Mouse (Mus musculus) NIH3T3 (cell line): Measurements from ENCODE around the gene Hivep2.
A peak's percentile ranks its signal among the peaks of the same experiment; 100 is the strongest.

ENCODE experiments used
- DNase-seq: peaks from one replicate; pipeline ENCODE4 v3.0.0-alpha.2; 2012; ENCODE audit warnings: low read depth

Hivep2 gene

DNA sequence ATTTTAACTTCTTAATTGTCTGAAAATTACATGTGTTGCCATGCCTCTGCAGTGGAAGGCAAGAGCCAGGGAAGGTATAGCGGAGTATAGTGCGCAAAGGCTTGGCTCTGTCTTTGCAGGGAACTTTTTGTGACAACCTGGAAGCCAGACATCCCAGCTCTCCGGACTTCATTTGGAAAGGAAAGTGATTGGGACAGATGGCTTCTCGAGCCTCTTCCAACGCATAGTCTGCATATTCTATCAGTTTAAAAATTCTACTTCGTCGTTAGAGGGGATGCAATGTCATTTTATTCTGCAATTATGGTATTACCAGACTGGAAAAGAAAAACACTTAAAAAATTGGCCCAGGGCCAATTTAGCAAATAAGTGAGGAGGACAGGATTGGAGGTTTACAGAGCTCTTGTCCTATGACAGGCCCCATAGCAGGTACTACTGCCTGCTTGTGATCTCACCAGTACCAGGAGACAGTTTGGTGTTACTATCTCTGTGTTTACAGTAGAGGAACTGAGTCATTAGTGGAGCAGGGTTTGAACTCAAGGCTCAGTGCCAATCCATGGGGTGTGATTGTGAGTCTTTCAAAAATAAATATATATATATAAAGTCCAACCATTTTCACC is 7.8 kb downstream of the Hivep2 start:
- peak; percentile 37 for DNase-seq

GRCm38 (mm10) chr10:13974472-13974871 is 8.6 kb downstream of the Hivep2 start:
- no peak for DNase-seq

GRCm38 (mm10) chr10:13975861-13976260 is 10.0 kb downstream of the Hivep2 start:
- DNase-seq: no peak

GRCm38 (mm10) chr10:13976267-13976666 is 10.4 kb downstream of the Hivep2 start:
- DNase-seq: peak; percentile 40

GRCm38 (mm10) chr10:13982271-13982670 is 16.4 kb downstream of the Hivep2 start:
- DNase-seq: no peak

GRCm38 (mm10) chr10:13982769-13983381 is 17.0 kb downstream of the Hivep2 start:
- peak; percentile 31 for DNase-seq

DNA sequence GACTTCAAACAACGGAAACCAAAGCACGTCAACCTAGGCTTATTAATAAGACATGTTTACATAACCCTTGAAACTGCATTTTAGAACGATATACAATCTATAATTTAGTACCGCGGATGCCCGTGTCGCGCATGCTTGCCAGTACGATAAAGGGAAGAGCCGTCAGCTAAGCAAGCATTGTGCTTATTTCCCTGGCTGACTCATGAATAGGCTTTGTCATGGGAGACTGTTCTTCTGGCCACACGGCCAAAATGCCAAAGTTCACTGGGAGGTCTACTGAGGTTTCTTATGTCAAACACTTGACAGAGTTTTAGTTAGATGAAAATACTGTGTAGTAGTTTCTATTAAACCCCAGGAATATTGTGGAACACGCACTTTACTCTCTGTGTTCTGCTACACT is 17.8 kb downstream of the Hivep2 start:
- peak; percentile 42 for DNase-seq

- no peak for DNase-seq
Measured at GRCm38 (mm10) chr10:13984233-13984632, 18.4 kb downstream of the Hivep2 start.

DNA sequence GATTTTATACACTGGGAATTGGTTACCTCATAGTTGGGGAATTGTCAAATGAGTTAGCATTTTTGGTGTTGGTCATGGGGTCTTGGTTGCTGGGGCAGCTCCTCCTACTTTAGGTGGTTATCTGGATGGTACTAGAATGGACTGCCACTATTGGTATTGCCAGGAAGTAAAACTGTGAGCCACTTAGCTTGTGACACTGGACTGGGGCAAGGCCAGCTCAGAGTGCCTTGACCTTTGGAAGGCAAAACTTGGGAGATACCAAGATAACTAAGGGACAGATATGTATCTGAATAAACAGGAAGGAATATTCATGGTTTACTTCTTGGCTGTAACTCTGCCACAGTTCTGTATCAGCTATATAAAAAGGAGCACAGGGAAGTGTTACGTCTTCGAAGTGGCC is 20.7 kb downstream of the Hivep2 start:
- DNase-seq: no peak

- DNase-seq: no peak
Measured at GRCm38 (mm10) chr10:13987336-13987735, 21.5 kb downstream of the Hivep2 start.

DNA sequence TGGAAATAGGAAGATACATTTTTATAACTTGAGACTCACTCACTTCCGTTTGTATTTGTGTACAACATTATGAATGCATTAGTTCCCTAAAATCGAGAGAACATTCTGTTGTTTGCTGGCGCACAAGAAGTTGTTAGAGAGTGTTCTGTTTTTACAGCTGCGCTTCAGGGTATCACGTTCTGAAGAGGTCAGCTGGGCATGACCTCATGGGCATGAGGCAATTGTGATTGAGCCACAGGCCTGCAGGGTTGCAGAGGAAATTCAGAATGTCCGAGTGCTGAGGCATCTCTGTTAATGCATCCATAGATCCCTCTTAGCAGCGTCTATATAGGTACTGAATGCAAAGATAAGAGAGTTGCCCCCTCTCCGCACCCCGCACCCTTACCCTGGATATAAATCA is 22.4 kb downstream of the Hivep2 start:
- no peak for DNase-seq

DNA sequence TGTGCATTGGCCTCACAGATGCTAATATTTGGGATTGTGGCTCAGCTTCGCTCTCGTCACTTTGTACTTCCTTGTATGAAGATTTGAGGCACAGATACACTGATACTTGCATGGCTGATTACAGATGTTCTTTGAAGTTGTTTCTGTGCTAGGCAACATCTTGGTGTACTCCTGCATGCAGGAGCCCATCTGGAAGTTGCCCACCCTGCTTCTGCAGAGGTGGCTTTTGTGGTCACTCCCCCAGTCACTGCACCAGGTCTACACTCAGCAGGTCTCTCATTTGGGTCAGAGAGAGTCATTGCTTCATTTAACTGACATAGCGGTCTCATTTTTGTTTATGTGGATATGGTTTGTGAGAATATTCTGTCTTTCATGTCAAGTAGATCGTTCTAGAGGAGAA is 22.9 kb downstream of the Hivep2 start:
- DNase-seq: no peak

DNA sequence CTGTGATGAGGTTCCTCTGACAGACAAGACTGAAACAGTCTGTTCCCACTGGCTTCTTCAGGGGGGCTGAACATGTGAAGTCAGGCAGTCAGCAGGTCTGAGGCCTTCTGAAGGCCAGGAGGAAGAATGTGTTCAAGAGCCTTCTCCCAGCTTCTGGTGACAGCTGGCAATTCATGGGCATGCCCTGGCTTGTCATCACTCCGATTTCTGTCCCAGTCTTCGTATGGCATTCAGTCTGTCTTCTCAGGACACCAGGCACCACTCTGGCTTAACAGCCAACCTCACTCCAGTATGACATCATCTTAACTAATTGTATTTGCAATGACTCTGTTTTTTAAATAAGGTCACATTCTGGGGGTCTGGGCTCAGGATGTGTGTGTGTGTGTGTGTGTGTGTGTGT is 25.0 kb downstream of the Hivep2 start:
- DNase-seq: no peak

DNA sequence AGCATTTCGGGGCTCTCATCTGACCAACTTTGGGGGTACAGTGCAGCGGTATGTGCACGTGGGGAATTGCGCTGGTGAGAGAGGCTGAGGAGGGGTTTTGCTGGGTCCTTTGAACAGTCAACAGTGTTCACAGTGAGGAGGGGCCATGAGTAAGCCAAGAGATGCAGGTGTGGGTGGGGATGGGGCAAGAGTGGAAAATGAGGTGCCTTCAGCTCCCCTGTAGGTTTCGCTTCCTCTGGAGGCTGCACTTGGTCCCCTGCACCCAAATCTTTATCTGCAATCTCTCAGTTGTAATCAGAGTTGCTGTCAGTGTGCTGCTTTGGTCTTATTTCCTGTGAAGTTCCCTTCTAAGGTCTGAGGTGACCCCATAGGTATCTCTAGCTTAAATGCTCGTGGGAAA is 27.5 kb downstream of the Hivep2 start:
- DNase-seq: no peak

DNA sequence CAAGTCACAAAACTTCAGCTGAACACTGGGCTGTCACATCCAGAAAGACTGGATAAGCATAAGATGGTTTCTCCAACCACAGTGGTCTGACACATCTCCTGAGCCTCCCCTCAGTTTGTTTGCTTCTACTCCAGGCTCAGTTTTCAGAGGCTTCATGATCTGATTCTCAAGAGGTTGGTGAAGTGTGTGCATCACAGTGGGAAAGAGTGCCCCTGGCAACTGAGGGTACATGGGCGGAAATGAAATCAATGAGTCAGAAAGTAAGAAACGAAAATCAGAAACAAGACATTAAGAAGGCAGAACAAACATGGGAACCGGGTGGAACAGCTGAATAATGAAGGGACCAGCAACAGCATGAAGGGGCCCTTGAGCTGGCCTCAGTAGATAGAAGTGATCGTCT is 31.5 kb downstream of the Hivep2 start:
- no peak for DNase-seq

DNA sequence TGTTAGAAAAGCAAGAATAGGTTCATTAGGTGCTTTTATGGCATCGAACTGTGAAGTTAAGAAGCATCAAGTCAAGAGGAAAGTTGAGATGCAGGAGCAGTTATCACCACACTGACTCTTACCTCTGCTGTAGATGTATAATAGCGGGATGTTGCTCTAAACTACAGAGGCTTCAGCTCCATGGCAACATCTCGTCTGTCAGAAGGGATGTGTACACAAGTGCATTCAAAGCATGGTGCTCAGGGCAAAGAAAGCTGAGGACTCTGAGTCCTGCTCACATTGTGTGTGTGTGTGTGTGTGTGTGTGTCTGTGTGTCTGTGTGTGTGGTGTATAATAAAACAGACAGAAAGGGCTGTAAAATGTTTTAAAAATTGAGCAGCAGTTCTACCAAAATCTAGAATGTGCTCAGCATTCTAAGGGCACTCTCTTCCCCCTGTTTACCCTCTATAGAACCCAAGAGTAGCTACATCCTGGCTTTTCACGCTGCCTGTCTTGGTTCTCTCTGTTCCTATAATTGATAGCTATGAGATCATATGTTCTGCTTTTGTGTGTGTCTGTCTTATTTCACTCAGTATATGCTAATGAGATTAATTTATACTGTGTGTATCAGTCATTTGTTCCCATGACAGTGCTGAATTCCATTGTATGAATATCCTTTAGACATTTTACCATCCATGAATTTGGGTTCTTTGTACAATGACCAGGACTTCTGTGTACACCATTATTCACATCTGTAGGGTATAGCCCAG is 39.1 kb downstream of the Hivep2 start:
- DNase-seq: no peak

DNA sequence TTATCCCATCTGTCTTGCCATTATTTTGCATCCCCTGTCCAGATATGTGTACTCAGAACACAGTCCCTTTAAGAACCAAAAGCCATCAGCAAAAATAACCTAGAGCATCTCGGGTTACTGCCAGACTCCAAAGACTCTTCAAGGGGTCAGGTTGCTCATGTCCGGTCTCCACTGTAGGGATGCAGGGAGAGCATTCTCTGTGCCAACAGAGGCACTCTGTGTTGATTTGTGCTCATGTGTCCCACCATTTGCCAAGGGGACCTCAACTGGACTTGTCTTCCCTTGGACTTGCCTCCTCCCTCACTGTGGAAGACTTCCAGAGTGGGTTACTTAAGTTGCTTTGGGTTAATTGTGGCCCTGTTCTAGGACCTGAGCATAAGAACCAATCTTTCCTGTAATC is 43.8 kb downstream of the Hivep2 start:
- DNase-seq: no peak

GRCm38 (mm10) chr10:14016287-14016970 is 50.6 kb downstream of the Hivep2 start:
- DNase-seq: no peak

GRCm38 (mm10) chr10:14017338-14017737 is 51.5 kb downstream of the Hivep2 start:
- no peak for DNase-seq

DNA sequence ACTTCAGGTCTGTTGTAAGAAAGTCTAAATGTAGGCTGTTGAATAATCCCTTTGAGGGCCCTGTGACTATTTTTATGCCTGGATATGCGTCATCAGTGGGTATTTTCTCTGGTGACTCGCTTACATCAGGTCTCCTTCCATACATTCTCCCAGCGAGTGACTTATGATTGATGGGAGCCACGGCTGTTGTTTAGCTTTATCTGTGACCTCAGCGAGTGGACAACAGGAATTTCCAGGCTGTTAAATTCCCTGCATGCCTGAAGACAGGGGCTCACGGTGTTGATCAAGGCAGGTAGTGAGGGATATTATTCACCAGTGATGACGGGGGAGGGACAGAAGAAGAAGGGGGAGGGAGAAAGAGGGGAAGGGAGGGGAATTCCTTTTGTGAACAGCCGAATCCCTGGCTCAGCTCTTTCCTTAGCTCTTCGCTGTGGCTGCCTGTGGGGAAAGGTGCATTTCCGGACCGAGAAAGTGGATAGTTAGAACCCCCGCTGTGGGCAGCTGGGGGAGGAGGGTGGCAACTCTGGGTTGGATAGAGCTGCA is 52.0 kb downstream of the Hivep2 start:
- DNase-seq: peak; percentile 88

DNA sequence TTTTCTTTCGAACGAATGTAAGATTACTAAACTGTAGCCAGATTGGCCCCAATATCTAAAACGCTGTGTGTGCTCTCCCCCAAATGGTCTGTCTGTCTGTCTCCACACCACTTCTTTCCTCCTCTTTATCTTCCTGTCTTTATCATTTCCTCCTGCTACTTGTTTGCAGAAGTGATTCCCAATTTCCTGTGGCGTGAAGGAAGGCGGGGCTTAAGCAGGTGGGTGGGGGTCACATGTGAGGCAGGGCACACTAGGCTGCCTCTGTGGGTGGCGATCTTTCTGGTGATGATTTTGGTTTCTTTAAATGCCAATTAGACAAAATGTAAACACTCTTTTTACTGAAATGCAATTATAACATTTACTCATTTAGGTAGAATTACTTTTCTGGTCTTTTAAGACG is 52.8 kb downstream of the Hivep2 start:
- DNase-seq: no peak

DNA sequence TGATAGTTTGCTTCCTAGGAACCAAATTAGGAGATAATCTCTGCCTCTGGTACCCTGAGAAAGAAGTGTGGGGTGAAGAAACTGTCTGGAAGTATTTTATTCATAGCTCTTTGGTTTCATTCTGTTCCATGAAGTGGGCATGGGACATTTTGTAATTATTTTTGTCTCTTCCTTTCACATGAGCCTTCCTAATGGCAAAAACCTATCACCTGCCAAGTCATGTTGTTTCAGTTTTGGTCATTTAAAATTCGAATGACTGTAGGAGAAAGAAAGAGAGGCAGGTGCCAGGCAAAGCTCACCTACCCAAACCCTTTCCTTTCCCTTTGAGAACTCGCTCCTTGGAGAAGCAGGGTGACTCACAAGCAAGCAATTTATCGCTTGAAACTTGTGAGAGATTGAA is 53.3 kb downstream of the Hivep2 start:
- no peak for DNase-seq

DNA sequence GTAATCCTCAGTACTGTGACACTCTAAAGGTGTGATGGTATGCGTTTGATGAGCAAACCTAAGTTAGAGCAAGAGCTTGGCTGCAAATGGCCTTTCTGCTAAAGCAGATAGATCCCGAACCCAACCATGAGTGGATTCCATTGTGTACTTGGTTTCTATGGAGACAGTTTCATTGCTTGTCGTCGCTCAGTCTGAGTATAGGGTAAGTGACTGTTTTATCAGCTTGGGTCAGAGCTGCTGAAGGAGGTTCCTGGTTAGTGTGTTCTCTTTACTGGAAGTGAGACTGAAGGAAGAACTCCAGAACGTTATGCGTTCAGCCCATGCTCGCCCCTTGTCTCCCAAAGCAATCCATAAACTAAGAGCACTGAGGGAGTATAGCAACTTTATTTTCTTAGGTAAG is 54.4 kb downstream of the Hivep2 start:
- no peak for DNase-seq
